Mouse (Mus musculus) kidney, adult 2 months (tissue): ENCODE results near the gene Gm49361.

Experiments
- CTCF ChIP-seq: fragments of 200-500 bp; conservative IDR thresholded peaks from 2 replicates; pipeline ENCODE4 v1.5.1; 2011; ENCODE audit warnings: low read depth, mild to moderate bottlenecking, control low read depth, low read length, moderate library complexity, mixed read lengths; ENCODE audit not compliant: insufficient read depth, insufficient read length
- POLR2A ChIP-seq: fragments of 200-500 bp; IDR thresholded peaks from one replicate; pipeline ENCODE4 v1.6.1; 2011; ENCODE audit warnings: low read depth, low read length, control low read depth

- TF ChIP-seq POLR2A: no peak
- no peak for TF ChIP-seq CTCF
Measured at GRCm38 (mm10) chr14:57629595-57629994, 116.3 kb downstream of the Gm49361 start.
